Comparison of ENCODE assay signal across 27 mouse cellular contexts in the genomic region with DNA sequence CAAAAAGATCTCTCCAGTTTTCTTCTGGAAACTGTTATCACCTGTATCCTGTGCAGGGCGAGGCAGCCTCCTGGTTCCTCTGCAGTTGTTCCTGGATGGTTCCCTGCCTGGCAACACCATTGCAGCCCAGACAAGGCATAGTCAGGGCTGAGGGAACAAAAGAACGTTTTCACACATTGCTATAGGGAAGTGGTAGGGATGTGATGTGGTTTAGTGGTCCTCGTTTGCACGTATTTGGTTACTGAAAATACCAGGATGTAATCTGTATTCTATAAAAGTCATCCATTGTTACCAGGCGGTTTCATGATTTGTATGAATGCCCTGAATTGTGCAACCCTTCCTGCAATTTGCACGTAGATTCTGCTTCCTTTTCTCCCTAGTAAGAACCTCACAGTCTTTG.
DNase-seq lines count a peak whose midpoint lies in the region; ATAC-seq lines count a peak whose summit lies in the region.
"Had no signal": no experiment of that assay in that cellular context is flagged by ENCODE, and none has a peak within 500 bp of the region (broad histone marks: within the 10 kb centered on the region; RNA-seq: fewer than 3 reads in every experiment).

No protein-coding gene starts in this region.

- H3K9me3 ChIP-seq in heart, embryonic 15.5 days (replicated peaks), result no peaks in the 10 kb centered on the region
- no peaks in the 10 kb centered on the region for H3K9me3 ChIP-seq in lung, embryonic 15.5 days
- H3K9me3 ChIP-seq: embryonic facial prominence, embryonic 12.5 days; forebrain, embryonic 10.5 days; forebrain, embryonic 15.5 days; heart, embryonic 13.5 days; hindbrain, embryonic 12.5 days; limb, embryonic 13.5 days; liver, embryonic 12.5 days had no signal

- H3K9ac ChIP-seq in heart, embryonic 15.5 days, result no peak overlapping the region
- H3K9ac ChIP-seq in lung, embryonic 15.5 days, result no peak overlapping the region
- H3K9ac ChIP-seq: embryonic facial prominence, embryonic 12.5 days; forebrain, embryonic 15.5 days; heart, embryonic 13.5 days; hindbrain, embryonic 12.5 days; limb, embryonic 13.5 days had no signal

- no peak for DNase-seq in heart, adult 18-20 months
- DNase-seq in lung, postnatal 25 days (ENCODE audit: low spot score), result no peak
- no peak for DNase-seq in layer of hippocampus, adult 18-20 months (ENCODE audit: low spot score in 2 of 2)
- DNase-seq: adrenal gland, adult 2 months; cerebellum, adult 8-10 months; cerebellum, postnatal 36 days; embryo, embryonic 11 days; gastrocnemius, postnatal 36 days; kidney, adult 11 months; kidney, postnatal 36 days; lung, postnatal 10 days had no signal

- no peaks in the 10 kb centered on the region for H3K27me3 ChIP-seq in heart, embryonic 15.5 days
- H3K27me3 ChIP-seq in lung, embryonic 15.5 days, result no peaks in the 10 kb centered on the region
- H3K27me3 ChIP-seq: CH12.LX; embryonic facial prominence, embryonic 12.5 days; forebrain, embryonic 15.5 days; heart, embryonic 13.5 days; hindbrain, embryonic 12.5 days; limb, embryonic 13.5 days; liver, embryonic 12.5 days had no signal

- WGBS in heart, embryonic 15.5 days, result 72% methylated on average over 6 of the region's 6 CpGs
- WGBS in lung, embryonic 15.5 days, result 77% methylated on average over 6 of the region's 6 CpGs

- H3K36me3 ChIP-seq in heart, embryonic 15.5 days, result no peaks in the 10 kb centered on the region
- no peaks in the 10 kb centered on the region for H3K36me3 ChIP-seq in lung, embryonic 15.5 days
- H3K36me3 ChIP-seq: embryonic facial prominence, embryonic 12.5 days; forebrain, embryonic 10.5 days; forebrain, embryonic 15.5 days; heart, embryonic 13.5 days; hindbrain, embryonic 12.5 days; limb, embryonic 13.5 days; liver, embryonic 12.5 days had no signal

- no peak overlapping the region for H3K4me3 ChIP-seq in heart, embryonic 15.5 days
- no peak overlapping the region for H3K4me3 ChIP-seq in lung, embryonic 15.5 days
- H3K4me3 ChIP-seq: embryonic facial prominence, embryonic 12.5 days; forebrain, embryonic 10.5 days; forebrain, embryonic 15.5 days; heart, embryonic 13.5 days; hindbrain, embryonic 12.5 days; limb, embryonic 13.5 days; liver, embryonic 12.5 days had no signal

- H3K27ac ChIP-seq in heart, embryonic 15.5 days, result peak overlapping the region; percentile 11; the same call in 1 of the 2 replicates
- H3K27ac ChIP-seq in lung, embryonic 15.5 days, result peak overlapping the region; percentile 85
- H3K27ac ChIP-seq: embryonic facial prominence, embryonic 12.5 days; forebrain, embryonic 10.5 days; forebrain, embryonic 15.5 days; heart, embryonic 13.5 days; hindbrain, embryonic 12.5 days; hindbrain, postnatal 0 days; limb, embryonic 13.5 days had no signal

- H3K4me1 ChIP-seq in heart, embryonic 15.5 days (replicated peaks), result peaks cover 52% of the 10 kb centered on the region
- H3K4me1 ChIP-seq in lung, embryonic 15.5 days, result peaks cover 34% of the 10 kb centered on the region
- H3K4me1 ChIP-seq: forebrain, embryonic 15.5 days; hindbrain, embryonic 12.5 days had no signal

- H3K4me2 ChIP-seq in heart, embryonic 15.5 days, result no peak overlapping the region
- H3K4me2 ChIP-seq in lung, embryonic 15.5 days, result no peak overlapping the region
- H3K4me2 ChIP-seq: embryonic facial prominence, embryonic 12.5 days; forebrain, embryonic 15.5 days; heart, embryonic 13.5 days; hindbrain, embryonic 12.5 days; limb, embryonic 13.5 days; liver, embryonic 12.5 days; midbrain, embryonic 11.5 days had no signal

- ATAC-seq in heart, embryonic 15.5 days (replicated peaks; ENCODE audit: insufficient number of reproducible peaks, insufficient read depth, low FRiP score, low read depth), result no peak
- no peak for ATAC-seq in lung, embryonic 15.5 days (ENCODE audit: borderline replicate concordance, extremely low read depth, low FRiP score, low TSS enrichment)
- peak; percentile 18 for ATAC-seq in megakaryocyte progenitor cell, adult 5-6 weeks (replicated peaks; ENCODE audit: poor library complexity)
- no peak for ATAC-seq in erythroblast, adult 5-6 weeks (replicated peaks; ENCODE audit: low FRiP score, poor library complexity, severe bottlenecking)
- ATAC-seq: activated CD4-positive, CD25-positive, alpha-beta regulatory T cell, adult 4 months; forebrain, embryonic 15.5 days; hindbrain, postnatal 0 days; liver, embryonic 12.5 days; midbrain, embryonic 16.5 days had no signal
